Mouse (Mus musculus) midbrain, embryonic 12.5 days (tissue): Measurements from ENCODE around the gene Aqp11. TPM values are rescaled to one million over a fixed set of nuclear protein-coding genes. Genes with fewer than 3 reads are reported as not detected.

ENCODE experiments used
- ATAC-seq: fragments of 200-750 bp; cut with Nextera tagmentation; 2 replicates; pipeline ENCODE4 v1.8.0; 2017; ENCODE audit warnings: low read depth, moderate TSS enrichment, moderate library complexity; ENCODE audit not compliant: low FRiP score
- H3K27ac ChIP-seq: fragments of 300-500 bp; sonication (generic); replicated peaks from 2 replicates; pipeline ENCODE4 v1.5.1; 2016; ENCODE audit warnings: mild to moderate bottlenecking
- H3K27me3 ChIP-seq: fragments of 300-500 bp; sonication (generic); 2 replicates; pipeline ENCODE4 v1.6.1; 2016; ENCODE audit warnings: mild to moderate bottlenecking
- H3K36me3 ChIP-seq: fragments of 300-500 bp; sonication (generic); 2 replicates; pipeline ENCODE4 v1.6.1; 2016
- H3K4me1 ChIP-seq: fragments of 300-500 bp; sonication (generic); 2 replicates; pipeline ENCODE4 v1.6.1; 2016
- H3K4me2 ChIP-seq: fragments of 300-500 bp; sonication (generic); replicated peaks from 2 replicates; pipeline ENCODE4 v1.6.1; 2016; ENCODE audit warnings: mild to moderate bottlenecking, moderate library complexity
- H3K4me3 ChIP-seq: fragments of 300-500 bp; sonication (generic); 2 replicates; pipeline ENCODE4 v1.5.1; 2016; ENCODE audit warnings: mild to moderate bottlenecking
- H3K9ac ChIP-seq: fragments of 300-500 bp; sonication (generic); replicated peaks from 2 replicates; pipeline ENCODE4 v1.6.1; 2016; ENCODE audit warnings: mild to moderate bottlenecking, moderate library complexity
- H3K9me3 ChIP-seq: fragments of 300-500 bp; sonication (generic); 2 replicates; pipeline ENCODE4 v1.6.1; 2016; ENCODE audit warnings: mild to moderate bottlenecking
- WGBS: fragments of 180-500 bp; shearing (Covaris S2); methylation state at CpG from one replicate; pipeline ENCODE4 v1.1.7; 2016; 5-methylcytosine and 5-hydroxymethylcytosine counted together
- polyA plus RNA-seq: library from polyadenylated mRNA; unstranded; fragments of >200 nt; fragmentation: Nextera tagmentation; extraction: Ambion mirVana; gene quantifications from 2 replicates; pipeline ENCODE4 v1.2.1, GENCODE M21; 2016

Gene Aqp11
- polyA plus RNA-seq, 1 experiment from 2014 or later: 5.7 TPM

- Histone ChIP-seq H3K27ac (no peak overlapping the region), H3K4me3 (no peak overlapping the region), H3K9me3 (no peaks in the 10 kb centered on the region), H3K9ac (no peak overlapping the region), H3K36me3 (peaks cover 20% of the 10 kb centered on the region; the same call in 1 of the 2 replicates), H3K4me2 (peak overlapping the region; percentile 88; the same call in 1 of the 2 replicates), H3K4me1 (peaks cover 15% of the 10 kb centered on the region), H3K27me3 (no peaks in the 10 kb centered on the region)
- WGBS: 100% methylated on average over 1 of the region's 1 CpGs
- ATAC-seq: no peak
Measured at GRCm38 (mm10) chr7:97695441-97695840, 42.6 kb downstream of the Aqp11 start.

GRCm38 (mm10) chr7:97687831-97688230 is 50.3 kb downstream of the Aqp11 start:
- H3K9ac ChIP-seq: no peak overlapping the region
- H3K27ac ChIP-seq: no peak overlapping the region
- no peak for ATAC-seq
- H3K4me2 ChIP-seq: no peak overlapping the region
- H3K27me3 ChIP-seq: no peaks in the 10 kb centered on the region
- H3K9me3 ChIP-seq: no peaks in the 10 kb centered on the region
- peaks cover 39% of the 10 kb centered on the region for H3K36me3 ChIP-seq
- no peak overlapping the region for H3K4me3 ChIP-seq
- 95% methylated on average over 2 of the region's 2 CpGs for whole genome bisulfite sequencing
- H3K4me1 ChIP-seq: no peaks in the 10 kb centered on the region

GRCm38 (mm10) chr7:97679239-97679638 is 58.9 kb downstream of the Aqp11 start:
- no peak overlapping the region for H3K4me2 ChIP-seq
- no peaks in the 10 kb centered on the region for H3K4me1 ChIP-seq
- WGBS: 29% methylated on average over 1 of the region's 1 CpGs

More at GRCm38 (mm10) chr7:97679239-97679638, 58.9 kb downstream of the Aqp11 start:
- Histone ChIP-seq H3K27ac (no peak overlapping the region), H3K27me3 (no peaks in the 10 kb centered on the region), H3K4me3 (no peak overlapping the region), H3K9me3 (no peaks in the 10 kb centered on the region), H3K9ac (no peak overlapping the region), H3K36me3 (peaks cover 61% of the 10 kb centered on the region)
- no peak for ATAC-seq

Other genes starting within 250 kb of the Aqp11 start
- 33.4 and 35.3 TPM in 2 replicates for gene Aamdc, start 158.8 kb downstream of the Aqp11 start, polyA plus RNA-seq
- 31.6 and 33.2 TPM in 2 replicates for gene Rsf1, start 158.4 kb downstream of the Aqp11 start, polyA plus RNA-seq
- gene Clns1a, start 41.7 kb downstream of the Aqp11 start, polyA plus RNA-seq: 195 and 202 TPM in 2 replicates
- 121 and 137 TPM in 2 replicates for gene Pak1, start 50.3 kb upstream of the Aqp11 start, polyA plus RNA-seq
- not detected in 2 replicates for gene Gdpd4, start 181.7 kb upstream of the Aqp11 start, polyA plus RNA-seq